Mouse (Mus musculus) liver, adult 2 months (tissue): ENCODE measurements around the gene Rnase13.

Experiments
- CTCF ChIP-seq: fragments of 200-500 bp; IDR thresholded peaks from 2 replicates; pipeline ENCODE4 v1.5.1; 2011; ENCODE audit warnings: low read depth, low read length, control low read depth
- POLR2A ChIP-seq: fragments of 200-500 bp; IDR thresholded peaks from 2 replicates; pipeline ENCODE4 v1.6.1; 2011; ENCODE audit warnings: low read length, control low read depth; ENCODE audit not compliant: insufficient read depth; ENCODE audit errors: extremely low read depth

DNA sequence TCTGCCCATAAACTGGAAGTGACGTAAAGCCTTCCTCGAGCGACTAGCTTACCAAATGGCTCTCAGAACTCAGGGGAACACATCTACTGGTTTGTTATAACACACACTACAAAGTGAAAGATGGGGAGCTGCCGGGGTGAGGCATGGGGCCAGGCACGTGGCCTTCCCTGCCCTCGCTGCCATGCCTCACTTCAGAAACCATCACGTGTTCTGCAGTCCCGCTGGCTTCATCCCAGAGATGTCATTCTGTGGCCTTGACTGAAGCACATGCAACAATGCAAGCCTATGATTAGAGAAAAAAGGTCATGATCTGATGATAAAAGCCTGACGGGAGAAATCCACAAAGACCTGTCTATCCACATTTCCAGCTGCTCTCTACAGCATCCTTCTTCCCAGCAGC is 50.8 kb downstream of the Rnase13 start:
- no peak for TF ChIP-seq CTCF
- TF ChIP-seq POLR2A: no peak
